Mouse (Mus musculus): ENCODE results near the gene Synpr. TPM values are rescaled to one million over a fixed set of nuclear protein-coding genes. Genes with fewer than 3 reads are reported as not detected.
"Not testable (repeated sequence)": the region's sequence is repeated elsewhere in the genome, so short reads cannot be mapped to it uniquely, and the experiment has no call there.

Gene Synpr
- not detected for total RNA-seq (2022)

DNA sequence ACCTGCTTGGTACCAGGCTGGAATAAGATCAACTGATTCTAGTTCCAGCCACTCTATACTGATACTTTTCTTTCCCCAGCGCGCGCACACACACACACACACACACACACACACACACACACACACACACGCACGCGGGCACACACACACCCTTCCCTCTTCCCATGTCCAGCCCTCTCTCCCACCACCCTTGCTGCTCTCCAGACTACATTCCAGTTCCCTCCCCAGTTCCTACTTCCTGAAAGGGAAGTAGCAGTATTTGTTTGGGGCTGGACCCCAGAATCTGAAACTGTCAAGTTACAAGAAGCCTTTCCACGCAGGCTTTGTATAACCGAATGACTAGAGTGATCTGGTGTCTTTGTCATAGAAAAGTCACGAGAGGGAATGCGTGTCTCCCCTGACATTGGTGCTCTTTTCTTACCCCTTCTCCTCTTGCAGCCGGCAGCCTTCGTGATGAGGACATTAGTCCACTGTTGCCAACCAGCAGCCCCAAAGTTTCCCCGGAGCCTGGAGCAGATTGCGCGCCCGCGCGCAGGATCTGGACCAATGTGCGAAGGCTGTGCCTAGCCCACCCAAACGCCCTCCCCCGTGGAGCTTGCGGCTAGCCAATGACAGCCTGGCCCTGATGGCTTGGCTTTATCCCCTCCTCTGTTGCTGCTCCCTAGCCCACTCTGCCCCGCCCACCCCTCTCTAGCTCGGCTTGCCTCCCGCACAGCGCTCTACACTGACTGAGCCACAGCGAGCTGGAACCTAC is at the start of gene Synpr:
Synpr (plus strand) TSS at position 690 of the 754 bp plus-strand sequence.
- no peak for DNase-seq (ENCODE audit: low spot score in 2 of 2)

DNA sequence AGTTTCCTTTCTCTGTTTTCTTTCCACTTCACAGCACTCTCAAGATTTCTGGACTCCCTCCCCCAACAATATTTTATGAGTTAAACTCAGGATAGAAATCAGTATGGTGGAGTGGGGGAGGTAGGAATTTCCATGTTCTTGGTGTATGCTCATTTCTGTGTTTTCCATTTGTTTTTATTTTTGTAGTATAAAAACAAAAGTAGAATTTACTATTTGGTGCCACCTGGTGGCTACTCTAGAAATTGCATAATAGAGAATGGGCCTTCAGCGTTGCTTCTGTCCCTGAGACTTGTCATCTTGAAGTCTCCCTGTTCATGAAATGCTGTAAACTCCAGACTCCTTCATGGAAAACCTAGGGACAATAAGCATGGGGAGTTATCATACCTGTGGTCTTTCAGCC is 47.7 kb upstream of the Synpr start:
- DNase-seq (ENCODE audit: low spot score in 2 of 2) = no peak

DNA sequence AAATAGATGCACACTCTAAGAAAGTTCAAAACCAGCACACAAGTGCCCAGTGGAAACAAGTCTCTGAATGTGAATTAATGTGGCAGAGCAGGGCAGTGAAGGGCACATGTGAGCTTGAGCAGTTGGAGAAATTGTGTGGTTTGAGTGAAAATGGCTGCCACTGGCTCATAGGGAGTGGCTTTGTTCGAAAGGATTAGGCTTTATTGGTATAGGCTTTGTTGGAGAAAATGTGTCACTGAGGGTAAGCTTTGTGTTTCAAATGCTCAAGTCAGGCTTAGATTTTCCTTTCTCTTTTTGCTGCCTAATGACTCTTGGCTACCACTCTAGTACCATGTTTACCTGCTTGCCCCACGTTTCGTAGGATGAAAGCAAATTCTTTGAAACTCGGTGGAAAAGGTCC is 37.1 kb upstream of the Synpr start:
- no peak for DNase-seq (ENCODE audit: low spot score in 2 of 2)

DNA sequence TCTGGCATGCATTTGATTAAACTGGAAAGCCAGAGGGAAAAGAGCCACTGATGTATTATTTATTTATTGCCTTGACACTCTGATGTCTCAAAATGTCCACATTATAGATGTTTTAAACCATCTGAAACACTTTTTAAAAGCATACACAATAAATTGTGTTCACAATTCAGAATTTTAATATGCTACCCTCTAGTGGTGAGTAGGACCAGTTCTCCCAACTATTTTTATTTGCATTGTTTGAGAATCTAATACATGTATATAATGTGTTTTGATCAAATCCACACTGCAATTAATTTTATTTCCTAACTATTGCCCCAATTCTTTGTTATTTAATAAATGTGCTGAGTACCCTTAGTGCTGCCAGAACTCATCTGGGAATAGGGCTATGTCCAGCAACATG is 35.2 kb upstream of the Synpr start:
- no peak for DNase-seq (ENCODE audit: low spot score in 2 of 2)

DNA sequence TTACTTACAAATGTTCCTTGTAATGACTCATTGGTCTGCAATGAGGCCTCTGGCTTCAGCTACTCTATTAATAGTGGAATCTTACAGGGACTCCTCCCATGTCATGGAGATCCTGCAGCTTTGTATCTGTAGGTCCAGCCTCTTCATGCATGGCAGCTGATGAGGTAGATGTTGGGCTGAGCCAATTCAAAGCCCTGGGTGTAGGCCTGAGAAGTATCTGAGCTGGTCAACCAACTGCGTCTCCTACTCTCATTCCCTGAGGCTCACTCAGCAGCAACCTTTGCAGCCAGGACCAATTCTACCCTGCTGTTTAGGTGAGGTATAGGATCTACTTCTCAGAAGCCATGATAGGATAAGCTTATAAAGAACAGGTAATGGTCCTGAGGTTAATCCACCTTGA is 32.0 kb upstream of the Synpr start:
- no peak for DNase-seq (ENCODE audit: low spot score in 2 of 2)

DNA sequence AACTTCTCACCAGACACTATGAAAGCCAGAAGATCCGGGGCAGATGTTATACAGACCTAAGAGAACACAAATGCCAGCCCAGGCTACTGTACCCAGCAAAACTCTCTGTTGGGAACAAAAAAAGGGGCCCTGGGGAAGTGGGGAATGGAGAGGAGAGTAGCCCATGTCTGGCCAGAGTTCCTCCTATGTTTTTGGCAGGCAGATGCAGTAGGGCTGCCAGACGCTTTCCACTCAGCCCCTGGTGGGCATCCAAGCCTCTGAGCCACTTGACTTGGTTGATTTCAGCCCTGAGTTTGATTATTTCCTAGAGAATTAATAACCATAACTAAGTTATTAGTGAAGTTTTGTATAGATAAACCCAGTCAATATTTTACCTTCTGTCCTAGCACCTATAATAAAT is 29.8 kb upstream of the Synpr start:
- DNase-seq (ENCODE audit: low spot score in 2 of 2) = not testable (repeated sequence)

DNA sequence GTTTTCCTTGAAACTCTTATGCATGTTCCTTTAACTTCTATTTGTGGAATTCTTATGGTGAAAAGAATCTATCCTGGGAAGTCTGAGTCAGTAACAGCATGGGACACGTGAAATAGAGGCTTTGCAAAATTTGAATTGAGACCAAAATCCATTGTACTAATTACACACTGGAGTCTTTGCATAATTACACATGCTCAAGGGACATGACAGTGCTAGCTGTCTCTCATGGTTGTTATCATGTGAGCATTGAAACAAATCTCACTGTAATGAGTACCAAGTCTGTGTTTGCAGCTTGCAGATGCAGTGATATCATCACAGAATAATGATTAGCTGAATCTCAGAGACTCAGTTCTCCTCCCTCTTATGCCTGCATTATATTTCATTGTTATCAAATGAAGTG is 22.2 kb upstream of the Synpr start:
- DNase-seq (ENCODE audit: low spot score in 2 of 2) = no peak

DNA sequence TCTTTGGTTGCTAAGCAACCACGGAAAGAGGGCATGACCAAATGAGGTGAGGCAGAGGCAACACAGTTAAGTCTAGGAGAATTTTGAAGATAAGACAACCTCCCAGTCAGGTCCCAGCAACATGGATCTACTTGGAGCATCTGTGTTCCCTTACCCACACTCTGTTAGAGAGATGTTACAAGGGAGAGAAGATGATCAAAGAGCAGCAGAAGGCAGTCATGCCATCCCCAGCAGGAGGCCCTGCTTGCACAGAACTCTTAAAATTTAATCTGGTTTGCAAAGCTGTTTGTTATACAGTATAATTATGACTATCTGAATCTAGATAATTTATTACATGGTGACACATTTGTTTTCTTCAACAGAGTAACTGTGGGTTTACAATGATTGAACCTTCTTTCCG is 18.2 kb upstream of the Synpr start:
- DNase-seq (ENCODE audit: low spot score in 2 of 2) = no peak

DNA sequence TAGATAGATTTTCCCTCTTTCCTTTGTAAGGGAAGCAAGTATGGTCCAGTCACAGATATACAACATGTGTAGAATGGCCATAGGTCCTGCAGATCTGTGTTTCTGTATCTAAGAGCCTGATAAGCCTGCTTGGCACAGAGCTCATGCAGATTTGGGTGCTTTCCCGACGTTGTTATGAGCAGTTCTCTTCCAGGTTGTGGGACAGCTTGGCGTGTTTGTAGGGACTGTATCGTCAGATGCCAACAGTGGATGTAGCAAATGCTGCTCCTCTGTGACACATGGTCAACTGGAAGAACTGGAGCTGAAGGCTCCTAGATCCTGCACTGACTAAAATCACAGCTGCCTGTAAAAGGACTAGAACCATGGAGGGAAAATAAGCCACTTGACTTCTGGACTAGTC is 17.4 kb upstream of the Synpr start:
- no peak for DNase-seq (ENCODE audit: low spot score in 2 of 2)

DNA sequence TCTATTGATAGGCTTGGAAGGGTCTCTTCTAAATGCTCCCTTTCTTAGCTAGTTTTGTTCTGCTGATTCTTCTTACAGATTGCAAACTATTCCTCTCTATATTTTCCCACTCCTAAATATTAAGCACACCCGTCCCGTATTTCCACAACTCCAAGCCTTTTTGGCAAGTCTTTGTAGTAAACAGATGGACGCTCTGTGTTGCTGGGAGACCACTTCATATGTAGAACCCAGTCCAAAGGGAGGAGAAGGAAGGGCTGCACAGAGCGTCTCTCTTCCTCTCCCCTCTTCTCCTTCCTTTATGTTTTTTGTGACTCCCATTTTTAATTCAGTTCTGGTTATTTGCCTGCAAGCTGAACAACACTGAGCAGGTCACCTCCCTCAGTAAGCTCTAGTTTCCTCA is 1.4 kb upstream of the Synpr start:
- DNase-seq (ENCODE audit: low spot score in 2 of 2) = no peak

DNA sequence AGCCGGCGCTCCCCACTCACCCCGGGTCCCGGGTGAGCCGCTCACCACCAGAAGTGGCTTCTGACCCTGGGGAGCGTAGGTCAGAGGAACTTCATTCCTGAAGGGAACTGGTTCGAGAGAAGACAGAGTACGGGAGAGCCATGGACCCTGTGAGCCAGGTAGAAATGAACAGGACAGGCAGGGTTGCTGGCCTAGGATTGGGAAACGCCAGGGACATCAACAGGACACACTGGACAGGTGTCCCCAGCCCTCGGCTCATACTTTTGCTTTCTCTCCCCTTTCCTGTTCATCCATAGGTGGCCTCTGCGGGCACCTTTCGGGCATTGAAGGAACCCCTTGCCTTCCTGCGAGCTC is 242 bp downstream of the Synpr start:
- no peak for DNase-seq (ENCODE audit: low spot score in 2 of 2)

DNA sequence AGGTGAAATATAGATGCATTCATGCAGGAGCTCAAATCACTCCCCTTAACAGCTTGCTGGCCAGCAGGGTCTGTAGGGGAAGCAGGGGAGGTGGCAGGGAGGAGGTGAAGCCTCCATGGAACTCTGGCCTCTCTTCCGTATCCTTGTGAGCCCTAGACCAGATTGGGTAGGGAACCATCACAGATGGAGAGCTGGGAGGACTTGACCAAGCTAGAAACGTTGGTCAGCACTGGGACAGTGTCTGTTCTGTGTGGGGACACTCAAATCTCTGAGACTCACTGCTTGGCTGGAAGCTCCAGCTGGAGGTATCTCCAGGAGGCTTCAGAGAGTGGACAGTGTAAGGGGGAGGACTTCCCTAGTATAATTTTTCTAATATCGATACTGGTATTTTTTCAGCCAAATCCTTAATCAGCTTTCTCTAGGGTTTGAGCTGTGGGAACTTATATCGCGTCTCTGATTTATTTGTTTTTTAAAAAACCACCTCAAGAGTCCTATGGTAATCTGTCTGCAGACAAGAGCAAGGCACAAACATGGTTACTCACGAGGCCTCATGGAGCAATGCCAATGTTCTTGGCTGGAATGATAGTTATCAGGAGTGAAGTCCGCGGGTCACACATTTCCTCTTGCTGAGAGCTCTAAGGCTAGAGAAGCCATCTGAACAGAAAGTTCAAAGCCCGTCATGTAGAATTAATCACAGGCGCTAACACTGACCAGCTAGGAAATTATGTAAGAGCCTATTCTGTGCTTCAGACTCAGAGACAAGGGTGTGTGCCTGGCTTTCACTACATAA is 956 bp downstream of the Synpr start:
- no peak for DNase-seq (ENCODE audit: low spot score in 2 of 2)

DNA sequence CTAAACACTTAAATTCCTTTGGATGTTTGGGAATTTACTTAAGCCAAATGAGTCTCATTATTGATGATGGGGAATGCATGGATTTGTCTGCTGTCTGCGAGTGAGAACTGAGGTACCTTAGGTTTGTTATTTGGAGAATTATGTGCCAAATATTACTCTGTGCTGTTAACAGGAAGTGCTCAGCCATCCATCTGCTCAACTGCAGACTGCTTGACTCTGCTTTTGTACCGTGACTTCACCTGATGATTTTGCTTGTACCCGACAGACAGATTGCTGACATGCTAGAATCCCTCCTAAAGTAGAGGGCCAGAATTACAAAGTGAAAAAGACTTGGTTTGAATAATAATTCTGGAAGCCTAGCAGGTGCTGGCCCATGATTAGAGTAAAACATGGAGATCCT is 9.6 kb downstream of the Synpr start:
- DNase-seq (ENCODE audit: low spot score in 2 of 2) = no peak

DNA sequence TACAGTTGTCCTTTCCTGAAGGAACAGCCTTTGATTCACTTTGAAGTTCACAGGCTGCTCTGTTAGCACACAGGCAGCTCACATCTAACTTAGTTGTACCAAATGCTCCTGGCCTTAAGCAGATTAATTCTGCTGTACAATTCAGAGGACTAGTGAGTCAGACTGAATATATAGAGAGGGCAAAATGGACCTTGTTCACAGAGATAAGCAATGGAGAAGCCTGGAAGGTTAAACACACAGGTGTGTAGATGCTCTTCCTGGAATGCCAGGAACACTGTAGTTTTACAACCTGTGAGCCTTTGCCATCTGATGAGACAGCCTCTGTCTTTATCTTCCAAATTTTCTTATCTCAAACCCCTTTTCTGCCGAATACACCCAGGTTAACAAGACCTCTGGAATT is 29.7 kb downstream of the Synpr start:
- no peak for DNase-seq (ENCODE audit: low spot score in 2 of 2)

DNA sequence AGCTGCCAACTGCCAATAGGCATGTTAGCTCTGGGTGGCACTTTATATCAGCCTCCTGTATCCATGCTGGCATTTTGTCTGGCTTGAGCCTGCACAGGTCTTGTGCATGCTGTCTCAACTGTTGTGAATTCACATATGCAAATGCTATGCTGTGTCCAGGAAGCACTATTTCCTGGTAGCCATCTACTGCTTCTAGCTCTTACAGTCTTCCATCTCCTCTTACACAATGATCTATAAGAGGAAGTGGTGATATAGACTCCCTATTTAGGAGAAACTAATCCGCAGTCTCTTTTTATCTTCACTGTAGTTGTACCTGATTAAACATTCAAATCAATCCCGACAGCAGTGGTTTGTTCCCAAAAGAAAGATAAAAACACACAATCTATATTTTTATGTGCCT is 43.9 kb downstream of the Synpr start:
- no peak for DNase-seq (ENCODE audit: low spot score in 2 of 2)

DNA sequence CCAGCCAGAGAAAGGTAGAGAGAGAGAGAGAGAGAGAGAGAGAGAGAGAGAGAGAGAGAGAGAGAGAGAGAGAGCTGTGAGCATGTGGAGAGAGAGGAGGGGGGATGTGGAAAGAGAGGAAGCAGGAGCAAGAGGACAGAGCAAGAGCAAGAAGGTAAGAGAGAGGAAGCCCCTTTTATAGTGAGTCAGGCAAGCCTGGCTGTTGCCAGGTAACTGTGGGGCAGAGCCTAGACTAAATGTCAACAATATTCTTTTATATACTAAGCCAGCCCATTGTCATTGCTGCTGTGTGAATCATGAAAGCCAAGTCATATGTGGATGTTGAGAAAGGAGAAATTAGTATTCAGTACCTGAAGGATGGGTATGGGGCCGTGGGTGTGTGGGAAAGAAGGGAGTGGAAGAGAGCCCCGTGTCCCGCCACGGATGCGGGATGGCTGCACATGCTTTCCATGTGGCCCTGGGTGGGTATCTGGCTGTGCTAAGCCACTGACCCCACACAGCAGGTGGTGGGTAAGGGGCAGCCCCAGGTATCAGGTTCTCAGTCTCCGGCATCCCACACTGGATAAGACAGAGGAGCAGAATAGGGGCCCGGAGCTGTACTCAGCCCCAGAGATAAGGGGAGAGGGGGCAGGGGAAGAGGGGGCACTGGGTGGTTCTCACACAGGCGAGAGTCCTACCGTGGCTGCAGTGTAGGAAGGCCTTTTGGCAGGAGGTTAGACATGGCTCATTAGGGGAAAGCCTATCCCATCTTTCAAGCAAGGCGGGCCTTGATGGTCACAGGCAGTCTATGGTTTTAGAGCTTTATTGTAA is 48.1 kb downstream of the Synpr start:
- DNase-seq (ENCODE audit: low spot score in 2 of 2) = no peak

DNA sequence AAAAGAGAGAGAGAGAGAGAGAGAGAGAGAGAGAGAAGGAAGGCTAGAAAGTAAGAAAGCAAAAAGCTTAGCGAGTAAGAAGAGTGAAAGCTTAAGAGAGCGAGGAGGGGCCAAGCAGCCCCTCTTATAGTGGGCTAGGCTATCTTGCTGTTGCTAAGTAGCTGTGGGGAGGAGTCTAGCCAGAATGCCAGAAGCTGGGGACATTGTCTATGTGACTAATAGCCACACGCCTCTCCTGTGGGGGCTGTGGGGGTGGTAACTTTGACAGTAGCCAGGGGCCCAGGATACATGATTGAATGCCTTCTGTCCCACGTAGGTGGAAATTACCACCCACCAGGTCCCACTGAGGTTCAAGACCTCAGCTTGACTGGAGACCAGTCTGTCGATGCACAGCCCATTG is 48.8 kb downstream of the Synpr start:
- no peak for DNase-seq (ENCODE audit: low spot score in 2 of 2)

DNA sequence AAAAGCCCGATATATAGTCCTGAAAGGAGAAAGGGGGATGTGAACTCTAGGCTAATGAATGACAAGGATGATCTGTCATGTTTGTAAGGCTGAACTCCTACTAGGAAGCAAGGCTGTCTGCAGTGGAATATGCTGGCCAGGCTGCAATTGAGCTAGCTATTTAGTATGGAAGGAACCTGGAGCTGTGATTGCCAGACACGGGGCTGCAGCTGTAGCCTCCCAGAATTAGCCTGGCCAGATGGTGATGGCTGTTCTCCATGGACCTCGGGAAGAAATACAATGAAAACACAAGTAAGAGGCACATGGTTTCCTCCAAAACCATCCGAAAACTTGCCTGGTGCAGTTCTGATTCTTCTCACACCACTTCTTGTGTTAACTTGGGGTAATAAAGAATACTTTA is 51.6 kb downstream of the Synpr start:
- DNase-seq (ENCODE audit: low spot score in 2 of 2) = no peak

DNA sequence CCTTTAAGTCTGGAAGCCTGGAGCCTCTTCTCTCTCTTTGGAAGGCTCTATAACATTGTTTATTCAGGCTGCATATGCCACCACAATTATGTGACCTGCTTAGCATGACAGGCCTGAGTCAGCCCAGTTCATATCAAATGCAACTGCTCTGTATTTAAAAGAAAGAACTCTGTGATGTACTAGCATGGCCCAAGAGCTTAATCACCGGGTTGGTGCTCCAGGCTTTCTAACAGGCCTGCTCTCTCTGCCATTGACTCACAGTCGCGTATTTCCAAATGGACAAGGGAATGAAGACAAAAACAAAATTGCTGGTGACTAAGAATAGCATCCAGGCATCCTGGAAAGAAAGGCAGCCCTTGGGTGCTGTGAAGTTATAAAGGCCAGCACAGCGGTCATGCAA is 56.1 kb downstream of the Synpr start:
- no peak for DNase-seq (ENCODE audit: low spot score in 2 of 2)

DNA sequence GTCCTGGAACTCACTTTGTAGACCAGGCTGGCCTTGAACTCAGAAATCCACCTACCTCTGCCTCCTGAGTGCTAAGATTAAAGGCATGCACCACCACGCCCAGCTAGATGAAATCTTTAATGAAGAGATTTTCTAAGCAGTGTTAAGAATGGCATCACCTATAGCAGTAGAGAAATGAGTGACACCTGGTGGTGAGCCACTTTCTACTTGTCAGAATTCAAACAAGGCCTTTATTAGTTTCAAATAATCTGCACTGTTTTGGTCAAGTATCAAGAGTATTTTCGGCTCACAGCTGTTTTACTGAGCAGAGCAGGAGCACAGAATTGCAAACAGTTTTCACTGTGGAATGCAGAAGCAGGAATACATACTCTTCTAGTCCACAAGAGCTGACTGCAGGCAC is 59.7 kb downstream of the Synpr start:
- DNase-seq (ENCODE audit: low spot score in 2 of 2) = no peak

DNA sequence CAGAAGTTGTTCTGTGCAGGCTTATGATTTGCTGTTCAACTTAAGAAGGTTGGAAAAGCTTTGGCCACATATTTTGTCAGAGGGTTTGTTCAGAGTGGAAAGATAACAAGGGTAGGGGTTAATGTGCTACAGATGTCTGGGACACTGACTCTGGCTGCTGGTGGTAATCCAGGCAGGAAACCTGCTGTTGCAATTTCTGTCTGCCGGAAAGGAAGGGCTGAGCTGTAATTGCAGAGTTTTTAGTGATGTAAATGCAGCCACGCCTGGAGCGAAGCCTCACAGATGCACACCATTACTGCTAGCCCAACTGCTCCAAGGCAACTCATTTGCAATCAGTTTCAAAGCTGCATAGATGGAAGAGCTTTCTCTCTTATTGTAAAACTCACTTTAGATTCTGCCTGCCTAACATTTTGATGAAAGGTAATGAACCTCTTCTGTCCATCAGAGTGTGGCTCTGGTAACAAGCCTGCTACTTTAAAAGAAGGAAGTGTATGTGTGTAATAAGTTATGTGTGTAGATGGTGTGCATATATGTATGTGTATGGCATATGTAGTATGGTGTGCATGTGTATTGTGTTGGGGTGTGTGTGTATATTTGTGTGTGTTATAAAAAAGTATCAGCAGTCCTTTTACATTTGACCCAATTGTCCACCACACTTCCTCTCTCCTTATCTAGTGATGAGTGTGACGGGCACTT is 64.7 kb downstream of the Synpr start:
- no peak for DNase-seq (ENCODE audit: low spot score in 2 of 2)

DNA sequence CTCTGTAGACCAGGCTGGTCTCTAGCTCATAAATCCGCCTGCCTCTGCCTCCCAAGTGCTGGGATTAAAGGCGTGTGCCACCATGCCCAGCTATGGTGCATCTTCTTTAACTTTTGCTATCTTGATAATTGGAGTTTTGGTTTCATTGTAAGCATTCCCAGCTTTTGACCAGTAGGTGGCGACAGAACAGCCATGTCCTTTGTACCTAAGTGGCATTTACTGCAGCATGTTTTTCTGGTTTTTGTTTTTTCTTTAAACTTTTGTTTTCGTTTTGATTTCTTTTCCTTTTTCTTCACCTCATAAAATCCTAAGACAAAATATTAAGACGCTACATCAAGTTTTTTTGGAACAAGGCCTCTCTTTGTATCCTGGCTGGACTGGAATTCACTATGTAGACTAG is 69.6 kb downstream of the Synpr start:
- no peak for DNase-seq (ENCODE audit: low spot score in 2 of 2)
